Mouse (Mus musculus) intestine, postnatal 0 days (tissue): ENCODE data around the gene Zfp667. TPM values are rescaled to one million over a fixed set of nuclear protein-coding genes. Genes with fewer than 3 reads are reported as not detected.
"Not testable (repeated sequence)": the region's sequence is repeated elsewhere in the genome, so short reads cannot be mapped to it uniquely, and the experiment has no call there.

Source experiments
- ATAC-seq: fragments of 200-750 bp; cut with Nextera tagmentation; 2 replicates; pipeline ENCODE4 v1.8.0; 2017; ENCODE audit warnings: mild to moderate bottlenecking, moderate TSS enrichment, moderate library complexity
- H3K27ac ChIP-seq: fragments of 300-500 bp; sonication (generic); 2 replicates; pipeline ENCODE4 v1.5.1; 2014; ENCODE audit warnings: mild to moderate bottlenecking, low read depth, low read length, moderate library complexity
- H3K27me3 ChIP-seq: fragments of 300-500 bp; sonication (generic); replicated peaks from 2 replicates; pipeline ENCODE4 v1.6.1; 2014; ENCODE audit warnings: low read length, mixed read lengths; ENCODE audit not compliant: control insufficient read depth, insufficient read depth
- H3K36me3 ChIP-seq: fragments of 300-500 bp; sonication (generic); 2 replicates; pipeline ENCODE4 v1.6.1; 2014; ENCODE audit warnings: mild to moderate bottlenecking, moderate library complexity; ENCODE audit not compliant: control insufficient read depth, insufficient read depth
- H3K4me1 ChIP-seq: fragments of 300-500 bp; sonication (generic); replicated peaks from 2 replicates; pipeline ENCODE4 v1.6.1; 2014; ENCODE audit warnings: antibody characterized with exemption, low read length, mixed read lengths; ENCODE audit not compliant: control insufficient read depth, insufficient read depth
- H3K4me2 ChIP-seq: fragments of 300-500 bp; sonication (generic); replicated peaks from 2 replicates; pipeline ENCODE4 v1.6.1; 2014; ENCODE audit warnings: low read depth, mild to moderate bottlenecking, moderate library complexity
- H3K4me3 ChIP-seq: fragments of 300-500 bp; sonication (generic); 2 replicates; pipeline ENCODE4 v1.5.1; 2014; ENCODE audit warnings: low read depth, low read length
- H3K9ac ChIP-seq: fragments of 300-500 bp; sonication (generic); 2 replicates; pipeline ENCODE4 v1.6.1; 2014; ENCODE audit warnings: mild to moderate bottlenecking, low read depth, low read length
- H3K9me3 ChIP-seq: fragments of 300-500 bp; sonication (generic); 2 replicates; pipeline ENCODE4 v1.6.1; 2016; ENCODE audit warnings: mixed run types; ENCODE audit not compliant: control insufficient read depth
- CTCF ChIP-seq: sonication (generic); IDR thresholded peaks from 2 replicates; pipeline ENCODE4 v1.5.1; 2016; ENCODE audit warnings: low read depth, mild to moderate bottlenecking, control low read depth, antibody characterized with exemption, moderate library complexity
- WGBS: fragments of 180-500 bp; shearing (Covaris S2); extraction: QIAGEN DNeasy Blood & Tissue Kit; methylation state at CpG from one replicate; pipeline ENCODE4 v1.1.7; 2014; 5-methylcytosine and 5-hydroxymethylcytosine counted together
- polyA plus RNA-seq: library from polyadenylated mRNA; unstranded; fragments of >200 nt; fragmentation: Nextera tagmentation; extraction: Ambion mirVana; gene quantifications from 2 replicates; pipeline ENCODE4 v1.2.1, GENCODE M21; 2015

Zfp667 gene
- polyA plus RNA-seq, 1 experiment from 2014 or later = 2.1 TPM

DNA sequence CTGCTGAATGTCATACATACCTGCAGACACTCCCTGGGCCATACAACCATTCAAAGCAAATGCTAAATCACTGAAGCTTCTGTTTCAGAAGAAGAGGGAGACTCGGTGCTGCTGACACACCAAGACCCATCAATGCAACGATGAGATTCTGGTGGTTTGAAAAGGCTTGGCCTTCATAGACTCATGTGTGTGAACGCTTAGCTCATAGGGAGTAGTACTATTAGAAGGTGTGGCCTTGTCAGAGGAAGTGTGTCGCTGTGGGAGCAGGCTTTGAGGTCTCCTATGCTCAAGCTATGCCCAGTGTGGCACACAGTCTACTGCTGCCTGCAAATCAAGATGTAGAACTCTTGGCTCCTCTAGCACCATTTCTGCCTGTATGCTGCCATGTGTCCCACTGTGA, 29.0 kb upstream of the Zfp667 start:
- no peaks in the 10 kb centered on the region for H3K9me3 ChIP-seq
- TF ChIP-seq CTCF = no peak
- H3K36me3 ChIP-seq = no peaks in the 10 kb centered on the region
- no peak overlapping the region for H3K4me3 ChIP-seq
- H3K27me3 ChIP-seq = no peaks in the 10 kb centered on the region
- H3K4me2 ChIP-seq = no peak overlapping the region
- H3K9ac ChIP-seq = no peak overlapping the region
- no peaks in the 10 kb centered on the region for H3K4me1 ChIP-seq
- ATAC-seq = no peak
- no peak overlapping the region for H3K27ac ChIP-seq
- 84% methylated on average over 4 of the region's 4 CpGs for whole genome bisulfite sequencing

DNA sequence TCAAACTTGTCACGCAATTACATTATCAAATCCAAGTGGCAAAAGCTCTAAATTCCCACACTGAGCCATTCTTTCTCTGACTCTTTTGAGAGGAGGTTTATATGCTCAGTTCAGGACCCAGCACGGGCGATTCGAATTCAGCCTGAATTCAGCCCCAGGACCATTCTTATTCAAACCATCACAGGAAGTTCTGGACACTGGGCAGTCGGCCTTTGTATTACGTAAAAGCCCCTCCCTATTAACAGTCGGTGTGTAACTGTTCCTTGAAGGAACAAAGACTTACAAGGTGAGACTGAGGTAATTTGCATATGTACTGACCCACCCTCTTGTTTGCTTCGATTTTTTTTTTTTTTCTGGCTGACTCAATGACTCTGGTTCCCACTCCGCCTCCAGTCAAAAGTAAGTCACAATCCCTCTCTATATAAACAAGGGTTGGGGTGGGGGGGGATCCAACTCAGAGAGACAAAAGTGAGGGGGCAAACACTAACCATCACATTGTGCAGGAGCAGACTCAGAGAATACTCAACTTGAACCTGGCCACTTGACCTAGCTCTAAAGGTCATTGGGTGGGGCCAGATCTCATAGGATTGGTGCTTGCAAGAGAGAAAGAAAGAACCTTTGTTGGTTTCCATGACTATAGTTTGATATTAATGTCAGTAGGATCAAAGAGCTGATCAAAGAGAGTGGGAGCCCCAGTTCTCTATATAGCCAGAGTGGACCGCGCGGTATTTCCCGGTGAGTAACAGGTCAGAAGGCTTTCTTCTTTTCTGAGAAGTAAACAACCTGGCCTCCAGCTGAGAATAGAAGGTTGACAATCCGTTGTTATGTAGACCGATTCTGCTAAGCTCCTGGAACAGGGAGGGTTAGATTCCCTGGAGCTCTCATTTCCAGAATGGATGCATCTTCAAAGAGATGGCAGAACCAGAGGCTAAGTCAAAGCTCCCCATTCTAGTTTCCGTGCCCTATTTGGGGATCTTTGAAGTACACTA, 27.9 kb upstream of the Zfp667 start:
- Histone ChIP-seq H3K27ac (no peak overlapping the region), H3K27me3 (no peaks in the 10 kb centered on the region), H3K4me1 (no peaks in the 10 kb centered on the region), H3K9ac (no peak overlapping the region), H3K4me3 (no peak overlapping the region), H3K4me2 (no peak overlapping the region), H3K36me3 (no peaks in the 10 kb centered on the region), H3K9me3 (no peaks in the 10 kb centered on the region)
- no peak for TF ChIP-seq CTCF
- no peak for ATAC-seq
- 42% methylated on average over 16 of the region's 16 CpGs for WGBS

DNA sequence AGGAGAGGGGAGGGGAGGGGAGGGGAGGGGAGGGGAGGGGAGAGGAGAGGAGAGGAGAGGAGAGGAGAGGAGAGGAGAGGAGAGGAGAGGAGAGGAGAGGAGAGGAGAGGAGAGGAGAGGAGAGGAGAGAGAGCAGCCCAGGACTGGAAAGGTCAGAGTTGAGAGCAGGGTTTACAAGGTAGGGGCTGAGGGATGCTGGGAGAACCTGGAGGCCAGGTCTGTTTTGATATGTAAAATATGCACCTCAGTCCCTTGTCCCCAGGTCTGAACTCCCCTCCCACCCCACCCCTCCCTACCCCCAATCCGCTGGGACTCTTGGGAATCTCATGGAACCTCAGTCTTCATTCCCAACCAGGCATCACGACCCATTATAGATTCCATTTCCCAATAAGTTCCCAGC, 26.4 kb upstream of the Zfp667 start:
- 68% methylated on average over 2 of the region's 2 CpGs for WGBS
- not testable (repeated sequence) for H3K36me3 ChIP-seq, H3K9ac ChIP-seq, H3K27ac ChIP-seq, H3K27me3 ChIP-seq, H3K9me3 ChIP-seq, ATAC-seq, H3K4me2 ChIP-seq, H3K4me3 ChIP-seq, H3K4me1 ChIP-seq

DNA sequence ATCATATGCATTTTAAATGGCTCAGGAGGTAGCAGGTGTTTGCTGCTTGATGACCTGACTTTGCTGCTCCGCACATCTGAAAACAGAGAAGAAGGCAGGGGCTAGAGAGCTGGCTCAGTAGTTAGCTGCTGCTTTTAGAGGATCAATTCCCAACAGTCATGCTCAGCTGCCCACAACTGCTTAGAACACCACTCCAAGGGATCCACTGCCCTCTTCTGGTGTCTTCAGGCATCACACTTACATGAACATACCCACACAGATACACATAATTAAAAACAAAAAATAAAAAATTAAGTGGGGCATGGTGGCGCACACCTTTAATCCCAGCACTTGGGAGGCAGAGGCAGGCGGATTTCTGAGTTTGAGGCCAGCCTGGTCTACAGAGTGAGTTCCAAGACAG, 24.3 kb upstream of the Zfp667 start:
- TF ChIP-seq CTCF = 0 out of 2 replicates have a peak, but pooled peaks have one; percentile 9
- ATAC-seq = no peak
- 82% methylated on average over 3 of the region's 3 CpGs for WGBS
- H3K36me3 ChIP-seq = no peaks in the 10 kb centered on the region
- no peaks in the 10 kb centered on the region for H3K27me3 ChIP-seq
- H3K4me3 ChIP-seq = no peak overlapping the region
- H3K9ac ChIP-seq = no peak overlapping the region
- H3K9me3 ChIP-seq = no peaks in the 10 kb centered on the region
- H3K27ac ChIP-seq = no peak overlapping the region
- H3K4me1 ChIP-seq = no peaks in the 10 kb centered on the region
- H3K4me2 ChIP-seq = no peak overlapping the region

DNA sequence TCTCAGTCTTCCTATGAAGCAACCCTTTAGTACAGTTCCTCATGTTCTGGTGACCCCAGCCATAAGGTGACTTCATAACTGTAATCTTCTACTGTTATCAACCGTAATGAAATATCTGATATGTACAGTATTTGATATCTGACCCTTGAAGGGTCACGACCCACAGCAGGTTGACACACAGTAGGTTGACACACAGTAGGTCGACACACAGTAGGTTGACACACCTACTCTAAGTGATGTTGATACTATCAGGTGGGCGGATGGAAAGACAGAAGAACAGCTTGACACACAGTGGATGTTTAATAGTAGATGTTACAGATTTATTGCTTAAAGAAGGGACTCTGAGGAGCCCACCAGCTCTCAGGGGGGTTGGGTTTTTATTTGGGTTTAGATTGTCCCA, 23.4 kb upstream of the Zfp667 start:
- no peak overlapping the region for H3K4me2 ChIP-seq
- 80% methylated on average over 4 of the region's 4 CpGs for WGBS
- no peaks in the 10 kb centered on the region for H3K27me3 ChIP-seq
- no peak for ATAC-seq
- no peak overlapping the region for H3K9ac ChIP-seq
- no peak overlapping the region for H3K4me3 ChIP-seq
- no peaks in the 10 kb centered on the region for H3K9me3 ChIP-seq
- H3K27ac ChIP-seq = no peak overlapping the region
- H3K36me3 ChIP-seq = no peaks in the 10 kb centered on the region
- no peaks in the 10 kb centered on the region for H3K4me1 ChIP-seq
- TF ChIP-seq CTCF = no peak

DNA sequence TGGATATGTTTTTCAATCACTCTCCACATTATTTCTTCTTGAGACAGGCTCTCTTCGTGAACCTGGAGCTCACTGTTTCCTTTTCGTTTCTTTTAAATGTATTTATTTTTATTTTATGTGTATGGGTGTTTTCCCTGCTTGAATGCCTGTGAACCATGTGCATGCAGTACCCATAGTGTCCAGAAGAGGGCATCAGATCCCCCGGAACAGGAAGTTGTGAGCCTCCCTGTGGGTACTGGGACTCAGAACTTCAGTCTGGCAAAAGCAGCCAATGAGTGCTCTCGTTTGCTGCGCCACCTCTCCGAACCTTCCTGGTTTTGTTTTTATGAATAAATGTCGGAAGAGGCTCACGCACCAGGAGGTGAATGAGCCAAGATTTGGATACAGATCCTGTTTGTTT, 20.7 kb upstream of the Zfp667 start:
- peak; percentile 64 for TF ChIP-seq CTCF
- 63% methylated on average over 8 of the region's 8 CpGs for WGBS
- Histone ChIP-seq H3K4me3 (no peak overlapping the region), H3K9ac (no peak overlapping the region), H3K4me1 (no peaks in the 10 kb centered on the region), H3K27me3 (no peaks in the 10 kb centered on the region), H3K36me3 (no peaks in the 10 kb centered on the region), H3K9me3 (no peaks in the 10 kb centered on the region), H3K27ac (no peak overlapping the region), H3K4me2 (no peak overlapping the region)
- no peak for ATAC-seq
